Mouse (Mus musculus) right cerebral cortex, postnatal 4 days (tissue): Measurements from ENCODE around the gene Agbl5.

Source experiments
- DNase-seq: peaks from one replicate; pipeline ENCODE4 v3.0.0-alpha.2; 2022

Gene Agbl5

GRCm38 (mm10) chr5:30887858-30888336, 597 bp upstream of the Agbl5 start:
- peak; percentile 93 for DNase-seq

DNA sequence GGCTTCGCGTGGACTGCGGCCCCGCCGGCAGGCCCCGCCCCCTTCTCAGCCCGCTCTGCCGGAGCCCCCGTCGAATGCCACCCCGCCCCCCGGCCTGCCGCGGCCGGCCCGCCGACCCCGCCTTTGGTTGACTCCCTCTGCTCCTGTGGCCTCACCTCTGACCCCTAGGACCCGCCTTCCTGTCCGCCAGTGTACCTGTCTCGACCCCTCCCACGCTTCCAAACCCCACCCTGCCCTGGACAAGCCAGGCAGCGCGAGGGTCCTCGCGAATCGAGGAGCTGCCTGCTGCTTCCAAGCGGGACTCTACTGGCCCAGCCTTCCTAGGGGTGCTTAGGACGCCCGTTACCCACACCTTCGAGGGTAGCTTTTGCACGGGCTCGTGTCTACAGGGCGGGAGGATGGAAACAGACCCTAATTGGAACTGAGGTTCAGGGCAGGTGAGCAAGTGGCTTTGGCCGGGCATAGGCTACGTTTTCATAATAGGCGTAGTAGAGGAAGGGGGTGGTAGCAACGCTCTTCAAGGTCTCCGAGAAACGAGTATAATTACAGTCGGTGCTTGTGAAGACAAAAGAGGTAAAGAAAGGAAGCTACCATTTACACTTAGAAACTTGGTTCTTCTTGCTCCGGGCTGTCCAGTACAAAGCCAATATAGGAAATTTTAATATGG, 727 bp downstream of the Agbl5 start:
- DNase-seq = no peak

DNA sequence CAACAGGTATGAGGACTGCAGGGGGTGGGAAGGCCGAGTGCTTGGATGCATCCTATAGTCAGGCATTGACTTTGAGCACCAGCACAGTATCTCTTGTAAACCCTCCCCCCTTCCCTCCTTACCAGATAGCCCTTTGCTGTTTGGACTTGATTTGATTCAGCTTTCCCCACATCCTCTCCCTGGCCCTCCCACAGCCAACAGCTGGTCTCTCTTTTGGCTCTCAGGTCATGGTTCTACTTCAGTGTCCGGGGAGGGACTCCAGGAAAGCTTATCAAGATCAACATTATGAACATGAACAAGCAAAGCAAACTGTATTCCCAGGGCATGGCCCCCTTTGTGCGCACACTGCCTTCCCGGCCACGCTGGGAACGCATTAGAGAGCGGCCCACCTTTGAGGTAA, 1.9 kb downstream of the Agbl5 start:
- DNase-seq = no peak

DNA sequence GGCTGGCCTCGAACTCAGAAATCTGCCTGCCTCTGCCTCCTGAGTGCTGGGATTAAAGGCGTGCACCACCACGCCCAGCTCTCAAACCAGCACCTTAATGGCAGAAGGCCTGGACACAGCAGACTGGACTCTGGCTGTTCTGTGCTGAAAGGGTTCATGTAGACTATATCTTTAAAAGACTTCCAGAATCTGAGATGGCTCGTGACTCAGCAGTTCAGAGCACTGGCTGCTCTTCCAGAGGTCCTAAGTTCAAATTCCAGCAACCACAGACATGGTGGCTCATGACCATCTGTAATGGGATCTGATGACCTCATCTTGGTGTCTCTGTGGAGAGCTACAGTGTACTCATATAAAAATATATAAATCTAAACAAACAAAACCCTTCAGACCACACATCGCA, 13.4 kb downstream of the Agbl5 start:
- DNase-seq = no peak

DNA sequence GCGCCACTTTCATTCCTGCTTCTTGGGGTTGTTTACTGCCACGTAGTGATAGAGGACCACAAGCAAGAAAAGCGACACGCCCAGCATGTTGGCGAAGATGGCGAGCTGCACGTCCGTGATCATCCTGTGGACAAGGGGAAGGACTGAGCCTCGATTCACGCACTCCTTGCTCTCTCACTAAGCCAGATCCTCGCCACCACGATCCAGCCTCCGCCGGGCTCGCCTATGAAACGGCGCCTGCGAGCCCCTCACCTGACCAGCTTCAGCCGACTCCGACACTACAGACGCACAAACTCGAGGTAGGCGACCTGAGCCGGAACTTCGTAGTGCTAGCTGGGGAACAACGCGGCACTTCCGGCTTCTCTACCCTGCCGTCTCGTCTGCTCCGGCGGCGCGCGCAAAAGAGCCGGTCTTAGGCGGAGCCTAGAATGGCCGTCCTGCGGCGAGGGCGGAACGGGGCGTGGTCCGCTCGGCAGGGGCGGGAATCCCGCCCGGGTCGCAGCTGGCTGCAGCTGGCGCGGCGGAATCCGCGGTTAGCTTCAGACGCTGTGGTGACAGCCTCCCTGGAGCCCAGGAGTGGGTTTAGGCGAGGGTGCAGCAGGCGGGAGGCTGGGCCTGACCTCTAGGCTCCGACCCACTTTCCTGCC, 19.0 kb downstream of the Agbl5 start, which contains the start of gene Ost4:
Gene Ost4 (minus strand): TSS at position 376 of the 647 bp plus-strand sequence.
- peak; percentile 92 for DNase-seq

DNA sequence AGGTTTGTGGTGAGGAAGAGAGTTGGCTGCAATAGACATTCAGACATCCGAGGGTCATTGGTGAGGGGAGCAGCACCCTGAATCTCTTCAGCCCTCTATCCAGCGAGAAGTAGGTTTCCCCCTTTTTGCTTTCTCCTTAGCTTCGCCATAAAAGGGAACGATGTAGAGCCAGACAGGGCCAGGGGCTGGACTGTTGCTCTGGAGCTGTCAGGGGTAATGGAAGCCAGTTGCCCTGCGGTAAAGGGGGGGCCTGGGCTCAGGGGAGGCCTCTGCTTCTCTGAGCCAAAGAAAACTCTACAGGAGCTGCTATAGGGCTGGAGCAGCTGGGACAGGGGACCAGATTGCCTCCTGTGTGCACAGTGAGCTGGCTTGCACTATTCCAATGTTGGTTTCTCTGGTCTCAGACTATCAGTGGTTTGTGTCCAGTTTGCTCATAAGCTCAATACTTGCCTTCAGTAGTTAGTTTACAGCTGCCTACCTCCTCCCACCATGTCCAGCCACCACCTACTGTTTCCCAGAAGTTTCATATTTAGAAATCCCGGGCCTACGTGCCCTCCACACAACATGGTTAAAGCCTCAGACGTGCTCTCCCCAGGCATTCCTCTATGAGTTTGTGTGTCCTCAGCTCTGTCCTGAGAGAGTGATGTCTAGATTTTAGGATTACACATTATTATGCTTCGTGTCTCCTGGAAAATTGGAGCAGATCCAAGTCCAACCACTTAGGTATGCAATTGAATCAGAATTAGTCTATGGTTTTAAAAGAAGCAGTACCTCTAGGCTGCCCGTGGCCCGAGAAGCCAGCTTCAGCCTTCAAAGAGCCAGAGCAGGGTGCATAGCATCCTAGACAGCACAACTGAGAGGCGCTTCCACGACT, 20.2 kb downstream of the Agbl5 start:
- DNase-seq = no peak

DNA sequence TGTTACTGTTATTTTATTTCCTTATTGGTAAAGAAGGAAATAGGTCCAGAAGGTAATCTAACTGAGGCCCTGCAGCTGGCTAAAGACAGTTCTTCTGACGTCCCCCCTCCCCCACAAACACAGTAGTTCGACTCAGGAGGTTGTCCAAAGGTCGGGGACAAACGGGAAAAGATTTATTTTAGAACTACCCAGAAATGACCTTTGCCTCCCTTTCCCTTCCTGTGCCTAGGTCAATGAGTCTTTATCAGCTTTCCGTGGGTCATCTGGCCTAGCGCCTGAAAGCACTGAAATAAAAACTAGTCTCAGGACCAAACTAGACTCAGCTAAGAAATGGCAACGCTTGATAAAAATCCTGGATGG, 20.8 kb downstream of the Agbl5 start:
- no peak for DNase-seq

DNA sequence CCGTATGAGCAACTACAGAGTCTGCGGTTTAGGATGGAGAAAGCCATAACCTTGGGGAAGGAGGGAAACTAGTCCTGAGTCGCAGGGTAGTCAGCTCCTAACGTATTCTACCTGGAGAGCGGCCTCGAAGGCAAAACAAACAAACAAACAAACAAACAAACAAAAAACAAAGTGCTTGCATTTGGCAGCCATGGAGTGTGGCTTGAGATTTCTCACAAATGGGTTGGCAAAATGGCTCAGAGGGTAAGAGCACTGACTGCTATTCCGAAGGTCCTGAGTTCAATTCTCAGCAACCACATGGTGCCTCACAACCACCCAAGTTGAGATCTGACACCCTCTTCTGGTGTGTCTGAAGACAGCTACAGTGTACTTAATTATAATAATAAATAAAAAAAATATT, 21.4 kb downstream of the Agbl5 start:
- no peak for DNase-seq

GRCm38 (mm10) chr5:30910481-30910880, 22.0 kb downstream of the Agbl5 start:
- DNase-seq = no peak

- no peak for DNase-seq
Measured at GRCm38 (mm10) chr5:30912156-30912555, 23.7 kb downstream of the Agbl5 start.

GRCm38 (mm10) chr5:30913060-30913841, 24.8 kb downstream of the Agbl5 start, which contains the start of gene Emilin1:
Emilin1 (plus strand) TSS chr5:30913402.
- DNase-seq = no peak

DNA sequence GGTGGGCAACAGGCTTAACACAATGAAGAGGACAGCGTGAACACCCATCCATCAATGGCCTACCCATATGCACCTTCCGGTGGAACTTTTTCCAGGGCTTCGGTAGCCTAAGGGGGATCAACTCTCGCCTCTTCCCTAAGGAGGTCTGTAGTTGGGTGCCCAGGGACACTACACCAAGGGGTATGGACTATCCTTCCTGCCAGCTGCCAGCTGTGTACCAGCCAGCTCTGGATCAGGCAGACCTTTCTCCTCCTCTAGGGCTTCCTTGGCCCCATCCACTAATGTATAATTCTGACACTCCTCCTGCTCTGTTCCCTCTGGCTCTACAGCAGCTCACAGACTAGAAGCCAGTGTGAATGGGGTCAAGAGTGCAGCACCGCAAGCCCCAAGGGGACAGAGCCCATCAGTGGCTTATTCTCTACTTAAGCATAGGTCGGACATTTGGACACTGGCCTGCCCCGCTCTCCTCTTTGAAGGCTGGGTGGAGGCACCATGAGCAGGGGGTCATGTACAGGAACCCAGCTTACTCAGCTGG, 25.7 kb downstream of the Agbl5 start:
- no peak for DNase-seq

DNA sequence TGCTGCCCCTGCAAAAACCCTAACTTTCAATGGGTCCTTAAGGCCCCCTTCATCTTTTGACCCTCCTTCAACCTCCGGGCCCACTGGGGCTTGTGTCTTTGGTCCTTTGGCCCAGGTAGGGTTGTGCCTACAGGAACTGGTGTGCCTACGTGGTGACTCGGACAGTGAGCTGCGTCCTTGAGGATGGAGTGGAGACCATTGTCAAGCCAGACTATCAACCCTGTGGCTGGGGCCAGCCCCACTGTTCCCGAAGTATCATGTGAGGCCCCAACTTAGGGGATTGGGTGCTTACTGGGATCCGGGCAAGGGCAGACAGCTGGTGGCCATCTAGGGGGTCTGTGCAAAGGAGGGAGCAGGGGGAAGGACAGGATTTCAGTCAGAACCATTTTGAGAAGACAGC, 26.4 kb downstream of the Agbl5 start:
- DNase-seq = no peak

GRCm38 (mm10) chr5:30915456-30915855, 27.0 kb downstream of the Agbl5 start:
- DNase-seq = no peak

GRCm38 (mm10) chr5:30915974-30916433, 27.5 kb downstream of the Agbl5 start:
- DNase-seq = peak; percentile 76

DNA sequence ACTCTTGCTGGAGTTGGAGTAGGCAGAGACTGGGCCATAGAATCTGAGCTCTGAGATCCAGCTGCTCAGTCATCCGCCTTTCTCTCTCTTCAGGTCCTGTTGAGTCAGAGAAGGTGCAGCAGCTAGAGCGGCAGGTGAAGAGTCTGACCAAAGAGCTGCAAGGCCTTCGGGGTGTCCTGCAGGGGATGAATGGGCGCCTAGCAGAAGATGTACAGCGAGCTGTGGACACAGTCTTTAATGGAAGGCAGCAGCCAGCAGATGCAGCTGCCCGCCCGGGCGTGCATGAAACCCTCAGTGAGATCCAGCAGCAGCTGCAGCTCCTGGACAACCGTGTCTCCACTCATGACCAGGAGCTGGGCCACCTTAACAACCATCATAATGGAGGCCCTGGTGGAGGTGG, 28.3 kb downstream of the Agbl5 start:
- DNase-seq = no peak

DNA sequence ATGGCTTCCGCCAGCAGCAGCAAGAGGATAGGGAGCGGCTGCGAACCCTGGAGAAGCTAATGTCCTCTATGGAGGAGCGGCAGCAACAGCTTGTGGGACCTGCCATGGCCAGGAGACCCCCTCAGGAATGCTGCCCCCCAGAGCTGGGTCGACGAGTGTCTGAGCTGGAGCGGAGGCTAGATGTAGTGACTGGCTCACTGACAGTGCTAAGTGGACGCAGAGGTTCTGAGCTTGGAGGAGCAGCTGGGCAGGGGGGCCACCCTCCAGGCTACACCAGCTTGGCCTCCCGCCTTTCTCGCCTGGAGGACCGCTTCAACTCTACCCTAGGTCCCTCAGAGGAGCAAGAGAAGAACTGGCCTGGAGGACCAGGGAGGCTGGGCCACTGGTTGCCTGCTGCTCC, 28.9 kb downstream of the Agbl5 start:
- DNase-seq = no peak

- DNase-seq = no peak
Measured at GRCm38 (mm10) chr5:30917891-30918670, 29.6 kb downstream of the Agbl5 start.

GRCm38 (mm10) chr5:30918691-30919090, 30.2 kb downstream of the Agbl5 start:
- no peak for DNase-seq

GRCm38 (mm10) chr5:30919831-30920614, 31.5 kb downstream of the Agbl5 start:
- DNase-seq = no peak

- no peak for DNase-seq
Measured at GRCm38 (mm10) chr5:30920621-30921020, 32.1 kb downstream of the Agbl5 start.
